Mouse (Mus musculus) duodenum, adult 2 months (tissue): ENCODE results near the gene Eif2a. TPM values are rescaled to one million over a fixed set of nuclear protein-coding genes. Genes with fewer than 3 reads are reported as not detected.

Experiments
- polyA plus RNA-seq: library from polyadenylated mRNA; depleted of rRNA; stranded (reverse); fragments of >200 nt; gene quantifications from 2 replicates; pipeline ENCODE4 v1.2.3, GENCODE M21; 2012; ENCODE audit warnings: low replicate concordance; rRNA removed

Eif2a gene
- polyA plus RNA-seq, result 0.85 and 0.94 TPM in 2 replicates

DNA sequence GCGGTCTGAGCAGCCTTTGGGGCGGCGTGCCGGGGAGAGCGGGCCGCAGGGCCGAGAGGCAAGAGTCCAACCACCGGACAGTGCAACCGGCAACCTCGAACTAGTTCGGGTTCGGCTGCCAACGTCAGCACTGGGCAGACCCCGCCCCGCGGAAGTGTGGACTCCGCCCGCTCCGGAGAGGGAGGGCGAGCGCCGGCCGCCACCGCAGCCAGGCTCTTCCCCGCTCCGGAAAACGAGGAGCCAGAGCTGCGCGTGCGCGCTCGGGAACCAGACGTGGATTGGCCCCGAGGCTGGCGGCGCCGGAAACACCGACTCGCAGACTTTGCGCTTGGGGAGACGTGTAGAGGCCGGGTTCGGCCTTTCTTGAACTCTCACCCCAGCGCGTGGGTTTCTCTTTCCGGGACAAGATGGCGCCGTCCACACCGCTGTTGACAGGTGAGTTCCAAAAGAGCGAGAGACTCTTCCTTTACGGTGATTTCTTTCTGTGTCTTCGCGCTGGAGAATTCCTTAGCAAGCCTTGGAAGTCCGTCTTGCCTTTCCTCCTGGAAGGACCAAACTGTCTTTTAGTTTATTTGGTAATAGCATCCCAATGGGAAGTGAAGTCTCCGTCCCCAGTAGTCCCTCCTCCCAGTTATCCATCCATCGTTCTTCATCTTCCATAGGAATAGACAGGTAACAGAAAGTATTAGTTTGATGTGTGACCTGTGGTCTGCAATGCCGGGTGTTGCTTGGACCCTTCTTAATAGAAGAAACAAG, at the start of gene Eif2a, which contains the start of gene Serp1:
Gene Eif2a (plus strand): TSS at position 170 of the 756 bp plus-strand sequence.
Gene Serp1 (minus strand): TSS at position 241 of the 756 bp plus-strand sequence.

DNA sequence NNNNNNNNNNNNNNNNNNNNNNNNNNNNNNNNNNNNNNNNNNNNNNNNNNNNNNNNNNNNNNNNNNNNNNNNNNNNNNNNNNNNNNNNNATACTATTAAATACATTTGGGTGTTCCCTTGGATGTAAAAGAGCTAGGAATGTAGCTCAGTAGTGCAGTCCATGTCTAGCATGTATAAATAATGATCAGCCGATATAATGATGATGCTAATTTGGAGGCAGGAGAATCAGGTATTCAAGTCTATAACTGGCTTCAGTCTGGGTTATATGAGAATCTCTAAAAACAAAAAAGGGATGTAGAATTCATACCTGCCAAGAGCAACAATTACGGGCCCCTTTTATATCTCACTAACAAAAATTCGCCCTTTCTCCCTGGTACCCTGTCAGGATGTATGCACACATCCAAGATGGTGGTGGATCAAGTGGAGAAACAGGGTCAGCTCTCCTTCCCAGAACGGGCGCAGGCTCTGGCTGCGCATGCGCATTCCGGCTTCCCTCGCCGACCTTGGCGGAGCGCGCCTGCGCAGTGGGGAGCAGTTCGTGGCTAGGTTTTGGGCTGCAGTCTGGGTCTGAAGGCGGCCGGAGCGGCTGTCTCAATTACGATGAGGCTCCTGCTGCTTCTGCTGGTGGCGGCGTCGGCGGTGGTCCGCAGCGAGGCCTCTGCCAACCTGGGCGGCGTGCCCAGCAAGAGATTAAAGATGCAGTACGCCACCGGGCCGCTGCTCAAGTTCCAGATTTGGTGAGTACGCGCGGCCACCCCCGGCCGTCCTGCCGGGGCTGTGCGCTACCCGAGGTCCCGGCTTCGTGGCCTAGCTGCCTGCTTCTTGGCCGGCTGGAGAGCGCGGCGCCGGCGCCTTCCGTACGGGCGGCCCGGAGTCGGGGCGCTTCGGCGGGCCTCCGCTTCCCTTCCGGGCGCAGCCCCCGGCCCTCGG, 50.8 kb downstream of the Eif2a start, which contains the start of gene Selenot:
Gene Selenot (plus strand): TSS at position 500 of the 930 bp plus-strand sequence.

Other genes with a start within 250 kb of the Eif2a start
- gene Tsc22d2, start 111.1 kb upstream of the Eif2a start, polyA plus RNA-seq, result 15.2 and 15.3 TPM in 2 replicates
- gene Serp1, start 71 bp downstream of the Eif2a start, polyA plus RNA-seq, result 51.9 and 103 TPM in 2 replicates
- 14.3 and 16.4 TPM in 2 replicates for gene Selenot, start 50.8 kb downstream of the Eif2a start, polyA plus RNA-seq
- gene Erich6, start 111.4 kb downstream of the Eif2a start, polyA plus RNA-seq, result not detected in 2 replicates
- gene Siah2, start 166.6 kb downstream of the Eif2a start, polyA plus RNA-seq, result 20.4 and 41.4 TPM in 2 replicates